Mouse (Mus musculus) liver, embryonic 16.5 days (tissue): ENCODE data around the gene Lmna. TPM values are rescaled to one million over a fixed set of nuclear protein-coding genes. Genes with fewer than 3 reads are reported as not detected.
A peak's percentile ranks its signal among the peaks of the same experiment; 100 is the strongest.

Experiments used
- ATAC-seq: fragments of 200-750 bp; cut with Nextera tagmentation; 2 replicates; pipeline ENCODE4 v1.8.0; 2017; ENCODE audit warnings: low read depth, mild to moderate bottlenecking, moderate number of reproducible peaks, moderate library complexity
- H3K27ac ChIP-seq: fragments of 300-500 bp; sonication (generic); 2 replicates; pipeline ENCODE4 v1.5.1; 2014; ENCODE audit warnings: mild to moderate bottlenecking, low read length
- H3K27me3 ChIP-seq: fragments of 300-500 bp; sonication (generic); 2 replicates; pipeline ENCODE4 v1.6.1; 2014; ENCODE audit warnings: low read depth, low read length, mixed read lengths; ENCODE audit not compliant: control insufficient read depth, insufficient read depth
- H3K36me3 ChIP-seq: fragments of 300-500 bp; sonication (generic); 2 replicates; pipeline ENCODE4 v1.6.1; 2014; ENCODE audit warnings: mild to moderate bottlenecking; ENCODE audit not compliant: control insufficient read depth, insufficient read depth
- H3K4me1 ChIP-seq: fragments of 300-500 bp; sonication (generic); 2 replicates; pipeline ENCODE4 v1.6.1; 2014; ENCODE audit warnings: low read depth, low read length, mixed read lengths; ENCODE audit not compliant: control insufficient read depth
- H3K4me2 ChIP-seq: fragments of 300-500 bp; sonication (generic); 2 replicates; pipeline ENCODE4 v1.6.1; 2014; ENCODE audit warnings: low read depth, low read length, mixed read lengths
- H3K4me3 ChIP-seq: fragments of 300-500 bp; sonication (generic); 2 replicates; pipeline ENCODE4 v1.5.1; 2014; ENCODE audit warnings: low read depth, mild to moderate bottlenecking, low read length
- H3K9ac ChIP-seq: fragments of 300-500 bp; sonication (generic); 2 replicates; pipeline ENCODE4 v1.6.1; 2014; ENCODE audit warnings: low read depth, low read length
- H3K9me3 ChIP-seq: fragments of 300-500 bp; sonication (generic); replicated peaks from 2 replicates; pipeline ENCODE4 v1.6.1; 2016; ENCODE audit warnings: low read length; ENCODE audit not compliant: control insufficient read depth
- WGBS: fragments of 180-500 bp; shearing (Covaris S2); extraction: QIAGEN DNeasy Blood & Tissue Kit; methylation state at CpG from one replicate; pipeline ENCODE4 v1.1.7; 2014; ENCODE audit not compliant: insufficient replicate concordance; 5-methylcytosine and 5-hydroxymethylcytosine counted together
- polyA plus RNA-seq: library from polyadenylated mRNA; unstranded; fragments of >200 nt; fragmentation: Nextera tagmentation; extraction: Ambion mirVana; gene quantifications from 2 replicates; pipeline ENCODE4 v1.2.1, GENCODE M21; 2015

Lmna gene
- polyA plus RNA-seq, 1 experiment from 2014 or later, result 131 TPM

- Histone ChIP-seq H3K4me3 (no peak overlapping the region), H3K27me3 (peaks cover 9% of the 10 kb centered on the region), H3K36me3 (no peaks in the 10 kb centered on the region), H3K4me1 (peaks cover 41% of the 10 kb centered on the region), H3K4me2 (no peak overlapping the region), H3K9me3 (no peaks in the 10 kb centered on the region), H3K9ac (no peak overlapping the region), H3K27ac (no peak overlapping the region)
- WGBS, result 27% methylated on average over 5 of the region's 5 CpGs
- no peak for ATAC-seq
Measured at GRCm38 (mm10) chr3:88533706-88534105, 23.9 kb upstream of the Lmna start.

- Histone ChIP-seq H3K27ac (no peak overlapping the region), H3K4me2 (peak overlapping the region; percentile 97), H3K27me3 (peaks cover 9% of the 10 kb centered on the region), H3K36me3 (no peaks in the 10 kb centered on the region), H3K4me1 (peaks cover 41% of the 10 kb centered on the region), H3K4me3 (peak overlapping the region; percentile 74), H3K9ac (peak overlapping the region; percentile 74), H3K9me3 (no peaks in the 10 kb centered on the region)
- no peak for ATAC-seq
- WGBS, result 3% methylated on average over 40 of the region's 40 CpGs
Measured at GRCm38 (mm10) chr3:88532689-88533511, 23.1 kb upstream of the Lmna start.

- ATAC-seq, result no peak
- WGBS, result under 1% methylated on average over 17 of the region's 31 CpGs
- H3K9me3 ChIP-seq, result no peaks in the 10 kb centered on the region
- H3K9ac ChIP-seq, result peak within 1 kb of the TSS; percentile 74
- H3K4me2 ChIP-seq, result peak within 1 kb of the TSS; percentile 97
- peak within 1 kb of the TSS; percentile 48 for H3K27ac ChIP-seq
- H3K4me1 ChIP-seq, result peaks cover 41% of the 10 kb centered on the region
- H3K4me3 ChIP-seq, result peak within 1 kb of the TSS; percentile 74
- H3K27me3 ChIP-seq, result peaks cover 9% of the 10 kb centered on the region
- H3K36me3 ChIP-seq, result no peaks in the 10 kb centered on the region
Measured at GRCm38 (mm10) chr3:88532299-88532674, 22.5 kb upstream of the Lmna start, which contains the start of gene Mex3a. Gene Mex3a, plus strand, starts transcription at chr3:88532395.

GRCm38 (mm10) chr3:88531348-88532298 lies 21.9 kb upstream of the Lmna start:
- H3K36me3 ChIP-seq, result no peaks in the 10 kb centered on the region
- H3K27ac ChIP-seq, result peak overlapping the region; percentile 48
- H3K4me1 ChIP-seq, result peaks cover 36% of the 10 kb centered on the region
- WGBS, result under 1% methylated on average over 62 of the region's 63 CpGs
- peak; percentile 63 for ATAC-seq
- H3K9me3 ChIP-seq, result no peaks in the 10 kb centered on the region
- H3K4me2 ChIP-seq, result peak overlapping the region; percentile 97
- peak overlapping the region; percentile 74 for H3K9ac ChIP-seq
- peak overlapping the region; percentile 74 for H3K4me3 ChIP-seq
- peaks cover 9% of the 10 kb centered on the region for H3K27me3 ChIP-seq

GRCm38 (mm10) chr3:88530082-88530864 lies 20.5 kb upstream of the Lmna start:
- Histone ChIP-seq H3K4me2 (peak overlapping the region; percentile 97), H3K27ac (no peak overlapping the region), H3K9ac (no peak overlapping the region), H3K4me3 (no peak overlapping the region; the same call in 1 of the 2 replicates), H3K9me3 (no peaks in the 10 kb centered on the region), H3K36me3 (no peaks in the 10 kb centered on the region), H3K4me1 (peaks cover 29% of the 10 kb centered on the region), H3K27me3 (peaks cover 9% of the 10 kb centered on the region)
- 46% methylated on average over 11 of the region's 11 CpGs for WGBS
- no peak for ATAC-seq

- WGBS, result 58% methylated on average over 7 of the region's 7 CpGs
- Histone ChIP-seq H3K27me3 (peaks cover 9% of the 10 kb centered on the region), H3K4me2 (no peak overlapping the region), H3K27ac (no peak overlapping the region), H3K9ac (no peak overlapping the region), H3K36me3 (no peaks in the 10 kb centered on the region), H3K4me3 (no peak overlapping the region), H3K4me1 (peaks cover 29% of the 10 kb centered on the region), H3K9me3 (no peaks in the 10 kb centered on the region)
- ATAC-seq, result no peak
Measured at GRCm38 (mm10) chr3:88529204-88530000, 19.6 kb upstream of the Lmna start.

- peaks cover 9% of the 10 kb centered on the region for H3K27me3 ChIP-seq
- H3K27ac ChIP-seq, result no peak overlapping the region
- no peaks in the 10 kb centered on the region for H3K9me3 ChIP-seq
- WGBS, result 81% methylated on average over 11 of the region's 11 CpGs
- H3K9ac ChIP-seq, result no peak overlapping the region
- ATAC-seq, result no peak
- H3K36me3 ChIP-seq, result no peaks in the 10 kb centered on the region
- H3K4me3 ChIP-seq, result no peak overlapping the region
- H3K4me1 ChIP-seq, result peaks cover 29% of the 10 kb centered on the region
- no peak overlapping the region for H3K4me2 ChIP-seq
Measured at GRCm38 (mm10) chr3:88528646-88529045, 18.9 kb upstream of the Lmna start.

GRCm38 (mm10) chr3:88527565-88527964 lies 17.8 kb upstream of the Lmna start:
- no peaks in the 10 kb centered on the region for H3K9me3 ChIP-seq
- ATAC-seq, result no peak
- H3K9ac ChIP-seq, result no peak overlapping the region
- 35% methylated on average over 8 of the region's 8 CpGs for WGBS
- no peak overlapping the region for H3K4me3 ChIP-seq
- H3K27me3 ChIP-seq, result peaks cover under 1% of the 10 kb centered on the region
- peaks cover 24% of the 10 kb centered on the region for H3K4me1 ChIP-seq
- H3K4me2 ChIP-seq, result no peak overlapping the region
- H3K27ac ChIP-seq, result no peak overlapping the region
- H3K36me3 ChIP-seq, result no peaks in the 10 kb centered on the region
